Mouse (Mus musculus): Measurements from ENCODE around the gene Csdc2.

DNA sequence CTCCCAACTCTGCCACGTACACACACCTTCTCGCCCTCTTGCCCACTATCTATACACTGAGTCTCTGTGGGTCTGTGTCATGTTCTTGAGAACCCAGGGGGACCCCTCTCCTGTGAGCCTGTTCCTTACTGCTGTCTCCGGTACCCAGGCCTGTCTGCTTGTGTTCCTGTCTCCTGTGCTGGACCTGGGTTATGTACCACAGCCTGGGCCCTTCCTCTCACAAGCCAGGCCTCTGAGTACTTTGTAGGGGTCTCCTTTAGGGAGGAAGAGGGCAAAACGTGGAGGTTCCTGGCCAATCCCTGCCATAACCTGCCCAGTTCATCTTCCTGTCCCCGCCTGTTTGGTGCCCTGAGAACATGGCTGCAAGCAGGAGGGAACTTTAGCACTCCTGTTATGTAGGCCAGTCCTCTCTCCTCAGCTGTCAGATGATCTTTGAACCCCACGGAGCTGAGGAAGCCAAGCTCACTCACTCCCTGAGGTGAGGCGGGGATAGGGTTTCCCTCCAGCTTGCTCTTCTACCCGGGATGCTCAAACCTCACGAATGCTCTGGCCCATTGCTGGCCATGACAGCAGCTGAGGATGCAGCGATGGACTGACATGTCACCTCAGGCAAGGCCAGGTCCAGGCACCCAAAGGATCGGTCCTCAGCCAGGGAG, 13.0 kb downstream of the Csdc2 start:
- no peak for TF ChIP-seq CTCF (IDR thresholded peaks at IDR 0.05; ENCODE audit: borderline replicate concordance, control insufficient read depth, extremely low read depth, insufficient read depth, low read length, poor library complexity)
- no peak for TF ChIP-seq POLR2A (IDR thresholded peaks at IDR 0.05; ENCODE audit: control insufficient read depth, extremely low read depth, insufficient read depth, low read length, poor library complexity)
